Mouse (Mus musculus) embryo, embryonic 11.5 days (tissue): Measurements from ENCODE around the gene Trp73.

Source experiments
- DNase-seq: peaks from one replicate; pipeline ENCODE4 v3.0.0-alpha.2; 2012; ENCODE audit warnings: low read depth, low spot score

Trp73 gene

GRCm38 (mm10) chr4:154037123-154037522 is 102.9 kb downstream of the Trp73 start:
- no peak for DNase-seq

- no peak for DNase-seq
These were observed 111.4 kb downstream of the Trp73 start for GRCm38 (mm10) chr4:154028646-154029045.

- DNase-seq = no peak
These were observed 111.9 kb downstream of the Trp73 start for GRCm38 (mm10) chr4:154028066-154028465.

- DNase-seq = no peak
These were observed 113.6 kb downstream of the Trp73 start for GRCm38 (mm10) chr4:154026441-154026761.

- peak; percentile 56 for DNase-seq
These were observed 114.2 kb downstream of the Trp73 start, which contains the start of gene Smim1 for GRCm38 (mm10) chr4:154025641-154026440. Smim1 (minus strand) TSS chr4:154026230.

- DNase-seq = no peak
These were observed 115.1 kb downstream of the Trp73 start for GRCm38 (mm10) chr4:154024729-154025521.

- no peak for DNase-seq
These were observed 116.0 kb downstream of the Trp73 start for GRCm38 (mm10) chr4:154023754-154024601.

- DNase-seq = no peak
These were observed 117.2 kb downstream of the Trp73 start for GRCm38 (mm10) chr4:154022844-154023243.

- no peak for DNase-seq
These were observed 117.6 kb downstream of the Trp73 start for GRCm38 (mm10) chr4:154022407-154022806.

- DNase-seq = no peak
These were observed 118.6 kb downstream of the Trp73 start for GRCm38 (mm10) chr4:154021432-154021831.

- DNase-seq = no peak
These were observed 120.4 kb downstream of the Trp73 start for GRCm38 (mm10) chr4:154019571-154019970.

- no peak for DNase-seq
These were observed 124.5 kb downstream of the Trp73 start for GRCm38 (mm10) chr4:154015476-154015875.

GRCm38 (mm10) chr4:154012132-154012882 is 127.7 kb downstream of the Trp73 start:
- no peak for DNase-seq

GRCm38 (mm10) chr4:154011646-154012089 is 128.3 kb downstream of the Trp73 start, which contains the start of gene Lrrc47:
Lrrc47 (plus strand) TSS chr4:154011731.
- DNase-seq = peak; percentile 70

- DNase-seq = no peak
These were observed 128.9 kb downstream of the Trp73 start for GRCm38 (mm10) chr4:154010907-154011645.

GRCm38 (mm10) chr4:154007759-154008158 is 132.2 kb downstream of the Trp73 start:
- no peak for DNase-seq

GRCm38 (mm10) chr4:154006264-154006663 is 133.7 kb downstream of the Trp73 start:
- no peak for DNase-seq
